Mouse (Mus musculus) thymus, postnatal 10 days (tissue): ENCODE data around the gene Ttll10.
A peak's percentile ranks its signal among the peaks of the same experiment; 100 is the strongest.

Experiments used
- DNase-seq, 2 experiments: peaks; one replicate each; pipeline ENCODE4 v3.0.0; 2021; ENCODE audit warnings: low spot score in 2 of 2

Gene Ttll10

DNA sequence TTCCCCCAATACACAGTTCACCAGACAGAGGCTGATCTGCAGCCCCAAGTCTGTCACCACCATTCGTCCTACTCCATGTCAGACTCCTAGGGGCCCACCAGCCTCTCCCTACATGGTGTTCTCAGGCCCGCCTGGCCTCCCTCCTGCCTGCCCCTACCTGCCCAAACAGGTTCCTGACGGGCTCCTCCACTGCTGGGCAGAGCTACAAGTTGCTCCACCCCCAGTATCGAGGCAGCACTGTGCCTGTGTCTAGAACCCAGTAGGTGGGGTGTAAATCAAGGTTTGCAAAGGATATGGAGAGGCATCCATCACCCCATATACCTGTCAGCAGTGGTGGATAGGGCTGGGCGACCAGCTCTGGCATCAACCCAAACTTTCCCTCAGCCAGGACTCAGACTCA lies at the start of gene Ttll10:
TSS of gene Ttll10 (minus strand) at position 154 of the 400 bp plus-strand sequence.
- DNase-seq, result no peak

DNA sequence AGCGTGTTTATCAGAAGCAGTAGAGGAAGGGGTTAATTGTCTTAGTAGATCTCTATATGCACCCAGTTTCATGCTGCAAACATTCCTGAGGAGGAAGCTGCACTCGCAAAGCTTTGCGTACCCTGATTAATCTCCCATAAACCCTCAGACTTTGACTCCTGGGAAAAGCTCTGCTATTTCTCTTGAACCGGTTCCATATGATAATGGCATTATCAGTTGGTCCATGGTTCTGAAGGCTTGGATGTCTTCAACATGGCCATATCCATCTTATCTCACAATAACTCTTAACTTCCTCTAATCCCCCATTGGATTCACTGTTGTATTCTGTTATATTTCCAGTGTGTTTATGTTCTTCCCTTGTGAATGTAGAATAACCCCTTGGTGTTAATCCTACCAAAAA lies 44.1 kb upstream of the Ttll10 start:
- DNase-seq, result no peak

GRCm38 (mm10) chr4:156101481-156101903 lies 42.3 kb upstream of the Ttll10 start:
- DNase-seq, result no peak

GRCm38 (mm10) chr4:156100501-156100900 lies 41.3 kb upstream of the Ttll10 start:
- DNase-seq, result no peak

DNA sequence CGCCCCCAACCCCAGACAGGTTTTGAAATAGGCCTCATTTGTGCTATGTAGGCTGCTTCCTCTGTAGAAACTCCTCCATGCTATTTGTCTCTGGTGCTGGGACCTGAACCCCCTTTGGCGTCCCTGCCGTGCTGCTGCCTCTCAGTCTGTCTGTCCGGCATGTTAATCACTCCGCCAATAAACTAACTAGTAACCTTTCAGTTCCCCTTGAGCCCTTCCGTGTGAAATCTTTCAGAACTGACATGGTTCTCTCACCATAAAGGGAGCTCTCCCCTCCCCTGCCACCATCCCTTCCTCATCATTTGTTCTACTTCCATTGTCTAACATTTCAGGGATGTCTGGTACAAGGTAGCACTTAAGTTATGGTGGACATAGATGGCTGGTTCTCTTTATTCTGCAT lies 40.2 kb upstream of the Ttll10 start:
- no peak for DNase-seq

GRCm38 (mm10) chr4:156097770-156098366 lies 38.7 kb upstream of the Ttll10 start:
- DNase-seq, result no peak

DNA sequence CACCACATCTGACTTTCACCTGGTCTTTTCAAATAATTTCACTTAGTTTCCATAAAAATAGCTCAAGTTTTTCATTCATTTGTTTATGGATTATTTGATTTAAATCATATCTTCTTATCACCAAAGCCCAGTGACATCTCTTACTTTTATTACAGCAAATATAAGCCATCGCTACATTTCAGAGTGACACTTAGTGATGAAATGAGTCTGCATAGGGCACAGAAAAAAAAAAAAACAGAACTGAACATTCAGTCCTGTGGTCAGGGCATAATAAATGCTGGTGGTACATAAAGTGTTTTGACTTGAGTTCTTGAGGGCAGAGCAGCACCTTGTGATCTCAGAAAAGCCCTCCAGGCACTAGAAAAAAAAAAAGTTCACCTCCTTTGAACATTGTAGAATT lies 37.0 kb upstream of the Ttll10 start:
- DNase-seq, result no peak

DNA sequence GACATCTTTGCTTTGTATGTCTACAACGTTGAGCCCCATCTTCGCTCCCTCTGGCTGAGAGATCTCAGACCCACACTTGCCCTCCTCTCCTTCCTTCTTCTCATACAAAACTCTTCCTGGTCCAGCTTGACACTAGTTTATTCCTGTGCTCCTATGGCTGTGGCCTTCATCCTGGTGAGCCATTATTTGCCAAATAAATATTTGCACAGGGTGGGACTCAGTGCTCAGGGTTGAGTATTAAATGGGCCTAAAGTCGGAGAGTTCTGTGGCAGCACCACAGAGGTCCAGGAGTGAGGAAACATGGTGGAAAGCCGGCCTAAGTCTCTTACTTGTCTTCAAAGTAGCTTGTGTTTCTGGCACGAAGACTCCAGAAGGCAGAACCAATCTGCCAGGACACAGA lies 34.5 kb upstream of the Ttll10 start:
- no peak for DNase-seq

DNA sequence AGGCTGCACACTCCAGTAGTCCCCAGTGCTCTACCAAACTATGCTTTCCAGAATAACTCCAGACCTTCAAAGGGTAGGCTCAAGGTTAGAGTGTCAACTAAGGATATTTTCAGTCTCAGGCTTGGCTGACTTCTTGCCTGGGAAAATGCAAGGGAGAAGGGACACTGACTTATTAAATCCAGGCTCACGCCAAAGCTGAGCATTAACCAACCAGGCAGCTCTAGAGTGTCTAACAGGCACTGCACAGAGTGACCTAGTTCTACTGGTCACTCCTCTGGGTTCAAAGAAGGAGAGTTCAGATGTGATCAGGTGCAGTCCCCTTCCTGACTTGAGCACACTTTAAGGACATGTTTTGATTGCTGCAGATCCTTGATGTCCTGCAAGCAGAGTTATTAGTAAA lies 33.6 kb upstream of the Ttll10 start:
- no peak for DNase-seq

- DNase-seq, result no peak
Observed at GRCm38 (mm10) chr4:156091236-156091635, 32.0 kb upstream of the Ttll10 start.

GRCm38 (mm10) chr4:156087398-156088087 lies 28.3 kb upstream of the Ttll10 start:
- no peak for DNase-seq

GRCm38 (mm10) chr4:156085256-156085655 lies 26.0 kb upstream of the Ttll10 start:
- no peak for DNase-seq

GRCm38 (mm10) chr4:156084096-156084879 lies 25.1 kb upstream of the Ttll10 start:
- DNase-seq, result no peak

DNA sequence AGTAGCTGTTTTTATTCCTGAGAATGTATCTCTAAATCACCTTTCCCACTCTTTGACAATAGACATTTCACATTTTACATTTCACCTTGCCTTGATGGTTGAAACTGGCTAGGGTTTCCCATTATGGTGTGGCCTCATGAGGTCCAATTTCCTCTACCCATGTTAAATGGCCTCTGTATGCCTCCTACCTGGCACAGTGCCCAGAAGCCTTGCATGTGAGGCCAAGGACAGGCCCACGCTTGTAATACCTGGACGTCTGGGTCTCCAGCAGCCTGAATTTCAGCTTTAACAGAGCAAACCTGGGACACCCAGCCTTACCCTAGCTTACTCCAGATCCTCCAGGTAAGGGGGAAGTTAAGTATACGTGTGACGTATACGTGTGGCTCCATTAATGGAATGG lies 24.1 kb upstream of the Ttll10 start:
- DNase-seq, result no peak

DNA sequence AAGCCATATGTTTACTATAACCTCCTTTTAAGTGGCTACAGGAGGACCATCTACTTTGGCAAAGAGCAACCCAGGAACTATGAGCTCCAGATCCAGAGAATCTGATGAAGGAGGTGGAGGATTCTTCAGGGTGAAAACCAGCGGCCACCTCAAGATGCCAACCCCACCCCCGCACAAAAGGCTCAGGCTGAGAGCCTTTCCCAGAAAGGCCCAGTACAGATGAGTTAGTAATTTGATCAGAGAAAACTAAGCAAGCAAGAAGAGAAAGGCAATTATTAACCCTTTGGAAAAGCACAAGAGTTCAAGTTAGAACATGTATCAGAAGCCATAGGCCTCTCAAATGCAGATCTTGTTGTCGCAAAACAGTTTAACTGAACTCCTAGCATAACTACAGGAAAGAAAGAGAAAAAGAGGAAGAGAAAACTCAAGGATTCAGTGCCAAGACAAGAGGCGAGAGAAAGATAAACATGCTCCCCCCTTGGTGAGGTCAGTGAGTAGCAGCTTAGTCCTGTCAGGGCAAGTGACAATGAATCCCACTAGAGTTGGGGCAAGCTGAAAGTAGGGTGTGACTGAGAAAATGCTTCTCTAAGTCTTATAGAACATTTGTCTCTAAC lies 23.5 kb upstream of the Ttll10 start:
- no peak for DNase-seq

GRCm38 (mm10) chr4:156077499-156078301 lies 18.5 kb upstream of the Ttll10 start:
- DNase-seq, result peak; percentile 81 to 83

- peak; percentile 30 to 48 for DNase-seq
Observed at GRCm38 (mm10) chr4:156076911-156077382, 17.7 kb upstream of the Ttll10 start.

GRCm38 (mm10) chr4:156070716-156071115 lies 11.5 kb upstream of the Ttll10 start:
- DNase-seq, result no peak

DNA sequence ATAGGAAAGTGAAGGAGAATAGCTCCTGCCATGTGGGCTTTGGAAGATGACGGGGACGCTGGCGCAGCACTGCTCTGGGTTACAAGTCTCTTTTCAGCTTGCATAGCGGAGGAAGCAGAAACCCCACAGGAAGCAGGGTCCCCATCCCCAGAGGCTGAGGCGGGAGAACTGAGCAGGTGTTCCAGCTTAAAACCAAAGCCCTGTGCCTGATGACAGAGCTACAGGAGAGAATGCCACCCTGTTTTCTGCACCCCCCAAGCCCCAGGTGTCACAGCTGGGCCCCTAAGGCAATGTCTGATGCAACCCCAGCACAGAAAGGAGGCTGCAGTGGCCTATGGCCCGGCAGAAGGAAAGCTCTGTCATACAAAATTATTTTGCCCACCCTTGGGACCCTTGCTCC lies 11.1 kb upstream of the Ttll10 start:
- DNase-seq, result peak; percentile 78 to 87

GRCm38 (mm10) chr4:156069701-156070100 lies 10.5 kb upstream of the Ttll10 start:
- no peak for DNase-seq

- DNase-seq, result no peak
Observed at GRCm38 (mm10) chr4:156067256-156067949, 8.2 kb upstream of the Ttll10 start.
